Mouse (Mus musculus): Measurements from ENCODE around the gene Tomm5.
"Not testable (repeated sequence)": the region's sequence is repeated elsewhere in the genome, so short reads cannot be mapped to it uniquely, and the experiment has no call there.

Gene Tomm5

GRCm38 (mm10) chr4:45107601-45108277, at the start of gene Tomm5:
Tomm5 (minus strand) TSS chr4:45108114.
- DNase-seq = peak; percentile 90 to 93

- no peak for DNase-seq
Measured at GRCm38 (mm10) chr4:45156433-45156832, 48.5 kb upstream of the Tomm5 start.

- DNase-seq = no peak
Measured at GRCm38 (mm10) chr4:45143005-45143404, 35.1 kb upstream of the Tomm5 start.

- DNase-seq = no peak
Measured at GRCm38 (mm10) chr4:45142411-45142810, 34.5 kb upstream of the Tomm5 start.

GRCm38 (mm10) chr4:45141835-45142234, 33.9 kb upstream of the Tomm5 start:
- no peak for DNase-seq

- no peak for DNase-seq
Measured at GRCm38 (mm10) chr4:45137636-45138035, 29.7 kb upstream of the Tomm5 start.

- no peak for DNase-seq
Measured at GRCm38 (mm10) chr4:45134471-45134870, 26.6 kb upstream of the Tomm5 start.

- DNase-seq = peak; percentile 11 to 22
Measured at GRCm38 (mm10) chr4:45131021-45131420, 23.1 kb upstream of the Tomm5 start.

GRCm38 (mm10) chr4:45121311-45121710, 13.4 kb upstream of the Tomm5 start:
- DNase-seq = peak in 1 of 2 experiments; percentile 12

GRCm38 (mm10) chr4:45108456-45109110, 669 bp upstream of the Tomm5 start:
- no peak for DNase-seq

- no peak for DNase-seq
Measured at GRCm38 (mm10) chr4:45107066-45107465, 848 bp downstream of the Tomm5 start.

GRCm38 (mm10) chr4:45106409-45106808, 1.5 kb downstream of the Tomm5 start:
- DNase-seq = no peak

- peak; percentile 41 to 44 for DNase-seq
Measured at GRCm38 (mm10) chr4:45097198-45097872, 10.6 kb downstream of the Tomm5 start.

GRCm38 (mm10) chr4:45084895-45085290, 23.0 kb downstream of the Tomm5 start:
- DNase-seq = no peak

- DNase-seq = peak; percentile 92 to 94
Measured at GRCm38 (mm10) chr4:45084021-45084894, 23.7 kb downstream of the Tomm5 start, which contains the start of gene Fbxo10. Fbxo10 (minus strand) TSS chr4:45084604.

GRCm38 (mm10) chr4:45083487-45083886, 24.4 kb downstream of the Tomm5 start:
- DNase-seq = no peak

GRCm38 (mm10) chr4:45082951-45083350, 25.0 kb downstream of the Tomm5 start:
- no peak for DNase-seq

GRCm38 (mm10) chr4:45081041-45081440, 26.9 kb downstream of the Tomm5 start:
- not testable (repeated sequence) for DNase-seq

- DNase-seq = no peak
Measured at GRCm38 (mm10) chr4:45073544-45073943, 34.4 kb downstream of the Tomm5 start.

- no peak for DNase-seq
Measured at GRCm38 (mm10) chr4:45072261-45072973, 35.5 kb downstream of the Tomm5 start.

GRCm38 (mm10) chr4:45067742-45068141, 40.2 kb downstream of the Tomm5 start:
- DNase-seq = no peak
